Mouse (Mus musculus): ENCODE measurements at regions not wholly inside any gene's neighbourhood (a gene's known extent, or its start where the extent isn't known, plus 50 kb on each side); places are given as distances from the start of the nearest gene placed in this dataset.

DNA sequence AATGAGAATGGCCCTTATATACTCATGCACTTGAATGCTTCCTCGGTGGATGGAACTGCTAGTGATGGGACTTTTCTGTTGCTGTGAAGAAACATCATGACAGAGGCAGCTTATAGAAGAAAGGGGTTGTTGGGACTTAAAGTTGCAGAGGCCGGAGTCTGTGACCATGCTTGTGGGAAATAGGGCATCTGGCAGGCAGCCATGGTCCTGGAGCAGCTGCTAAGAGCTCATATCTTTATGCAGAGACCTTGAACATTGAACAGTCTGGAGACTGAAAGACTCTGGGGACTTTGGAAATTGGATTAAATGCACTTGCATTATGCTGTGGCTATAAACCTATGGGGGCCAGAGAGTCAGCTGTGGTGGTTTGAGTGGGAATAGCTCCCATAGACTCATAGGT is 138.1 kb upstream of the Lef1 start:
- no peaks in the 10 kb centered on the region for H3K27me3 ChIP-seq
- WGBS: 54% methylated on average over 2 of the region's 2 CpGs
- no peak overlapping the region for H3K4me3 ChIP-seq
- no peaks in the 10 kb centered on the region for H3K4me1 ChIP-seq (replicated peaks)
- no peaks in the 10 kb centered on the region for H3K9me3 ChIP-seq
- no peak overlapping the region for H3K27ac ChIP-seq
- no peaks in the 10 kb centered on the region for H3K36me3 ChIP-seq
- no peak for ATAC-seq (ENCODE audit: low FRiP score)
- H3K4me2 ChIP-seq: no peak overlapping the region
- H3K9ac ChIP-seq: no peak overlapping the region

DNA sequence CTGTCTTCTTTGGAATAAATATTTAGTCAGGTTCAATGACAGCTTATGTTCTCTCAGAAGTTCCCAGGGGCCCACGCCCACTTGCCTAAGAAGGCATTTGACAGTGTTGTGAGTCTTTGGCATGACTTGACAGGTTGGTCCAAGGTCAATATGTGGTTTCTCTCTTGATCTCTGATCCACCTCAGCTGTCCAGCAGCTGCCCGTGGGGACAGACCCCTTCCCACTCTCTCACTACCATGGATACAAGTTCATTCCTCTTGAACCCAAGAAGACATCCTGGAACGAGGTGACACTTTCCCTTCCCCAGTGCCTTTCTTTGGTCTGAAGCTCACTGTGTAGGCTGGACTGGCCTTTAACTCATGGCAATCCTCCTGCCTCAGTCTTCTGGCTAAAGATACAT is 145.0 kb upstream of the Lef1 start:
- peaks cover 27% of the 10 kb centered on the region for H3K4me1 ChIP-seq (replicated peaks)
- H3K9ac ChIP-seq: no peak overlapping the region
- 89% methylated on average over 3 of the region's 3 CpGs for WGBS
- no peaks in the 10 kb centered on the region for H3K27me3 ChIP-seq
- H3K27ac ChIP-seq: no peak overlapping the region
- H3K4me2 ChIP-seq: no peak overlapping the region
- no peak for ATAC-seq (ENCODE audit: low FRiP score)
- H3K4me3 ChIP-seq: no peak overlapping the region
- no peaks in the 10 kb centered on the region for H3K9me3 ChIP-seq
- H3K36me3 ChIP-seq: no peaks in the 10 kb centered on the region

DNA sequence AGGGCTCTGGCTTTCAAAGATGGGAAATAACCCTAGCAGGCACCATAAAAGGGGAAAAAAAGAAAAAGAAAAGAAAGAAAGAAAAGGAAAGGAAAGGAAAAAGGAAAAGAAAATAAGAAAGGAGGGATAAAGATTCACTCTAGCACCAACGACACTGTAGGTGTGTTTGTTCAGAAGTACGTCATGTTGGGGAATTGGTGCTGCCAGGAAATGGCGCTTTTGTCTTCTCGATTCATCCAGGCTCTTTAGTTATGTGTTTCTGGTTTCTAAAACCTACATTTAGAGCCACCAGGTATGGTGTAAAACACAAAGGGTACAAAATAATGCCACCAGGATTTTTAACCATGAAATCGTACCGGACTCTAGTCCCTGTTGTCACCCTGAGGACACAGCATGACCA is 146.2 kb upstream of the Lef1 start:
- no peaks in the 10 kb centered on the region for H3K9me3 ChIP-seq
- no peaks in the 10 kb centered on the region for H3K36me3 ChIP-seq
- H3K27ac ChIP-seq: peak overlapping the region; percentile 72
- ATAC-seq (ENCODE audit: low FRiP score): no peak
- 82% methylated on average over 6 of the region's 6 CpGs for WGBS
- H3K4me3 ChIP-seq: no peak overlapping the region
- H3K4me1 ChIP-seq (replicated peaks): peaks cover 27% of the 10 kb centered on the region
- H3K27me3 ChIP-seq: no peaks in the 10 kb centered on the region
- peak overlapping the region; percentile 49 for H3K4me2 ChIP-seq
- no peak overlapping the region; the same call in 1 of the 2 replicates for H3K9ac ChIP-seq

DNA sequence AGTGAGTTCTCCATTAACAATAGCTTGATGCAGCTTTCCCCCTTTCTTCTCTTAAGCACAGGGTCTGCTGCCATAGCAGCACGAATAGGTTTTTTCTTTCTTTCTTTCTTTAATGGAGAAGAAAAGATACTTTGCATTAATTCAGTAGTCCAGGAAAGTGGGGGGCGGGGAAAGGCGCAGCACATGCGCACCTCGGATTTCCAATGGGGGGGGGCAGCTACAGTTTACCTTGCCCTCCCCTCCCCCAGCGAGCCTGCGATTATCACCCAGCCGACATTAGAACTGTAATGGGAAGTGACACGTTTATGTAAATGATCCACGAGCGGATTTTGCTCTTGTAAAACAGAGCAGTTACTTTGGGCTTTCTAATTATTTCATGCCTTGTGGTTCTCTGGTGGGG is 146.6 kb upstream of the Lef1 start:
- peak; percentile 65; the same call in 1 of the 2 replicates for ATAC-seq (ENCODE audit: low FRiP score)
- no peaks in the 10 kb centered on the region for H3K36me3 ChIP-seq
- WGBS: 19% methylated on average over 11 of the region's 11 CpGs

DNA sequence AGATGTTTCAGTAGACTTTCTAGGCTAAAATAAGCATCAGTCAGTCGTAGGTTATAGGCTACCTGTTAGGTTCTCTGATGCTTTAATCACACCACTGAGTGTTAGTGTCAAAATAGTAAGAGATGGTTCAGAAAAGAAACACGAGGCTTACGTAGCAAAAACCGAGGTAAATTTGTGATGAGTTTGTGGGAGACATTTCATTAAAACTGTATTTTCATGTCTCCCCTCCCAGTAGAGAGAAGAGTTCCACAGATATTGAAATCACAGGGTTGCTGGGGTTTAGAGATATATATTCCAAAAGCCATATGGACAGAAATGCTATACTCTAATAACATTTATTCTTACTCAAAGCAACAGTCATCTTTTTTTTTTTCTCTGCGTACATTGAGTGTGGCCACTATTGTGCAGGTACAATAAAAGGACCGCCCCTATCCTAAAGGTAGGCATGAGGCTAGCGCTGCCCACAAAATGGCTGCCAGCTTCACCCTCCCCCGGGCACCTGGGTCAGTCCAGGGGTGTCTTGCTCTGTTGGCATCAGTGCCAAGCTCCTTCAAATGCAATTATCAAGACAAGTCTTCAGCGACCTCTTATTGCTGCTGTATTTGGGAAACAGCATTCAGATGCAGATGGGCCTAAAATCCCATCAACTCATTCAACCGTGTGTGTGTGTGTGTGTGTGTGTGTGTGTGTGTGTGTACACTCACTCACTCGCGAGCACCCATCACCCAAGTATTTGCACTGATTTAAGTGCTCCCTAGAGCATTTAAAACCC is 147.4 kb upstream of the Lef1 start:
- Histone ChIP-seq H3K36me3 (no peaks in the 10 kb centered on the region), H3K4me2 (peak overlapping the region; percentile 49), H3K4me1 (replicated peaks) (peaks cover 27% of the 10 kb centered on the region), H3K27me3 (no peaks in the 10 kb centered on the region), H3K27ac (peak overlapping the region; percentile 72), H3K9me3 (no peaks in the 10 kb centered on the region), H3K4me3 (peak overlapping the region; percentile 23; the same call in 1 of the 2 replicates), H3K9ac (no peak overlapping the region; the same call in 1 of the 2 replicates)
- ATAC-seq (ENCODE audit: low FRiP score): peak; percentile 57
- WGBS: 51% methylated on average over 12 of the region's 12 CpGs

More for the DNA sequence above, 146.6 kb upstream of the Lef1 start:
- Histone ChIP-seq H3K4me3 (peak overlapping the region; percentile 23), H3K27me3 (no peaks in the 10 kb centered on the region), H3K9ac (no peak overlapping the region; the same call in 1 of the 2 replicates), H3K4me2 (peak overlapping the region; percentile 49), H3K9me3 (no peaks in the 10 kb centered on the region), H3K27ac (peak overlapping the region; percentile 72), H3K4me1 (replicated peaks) (peaks cover 27% of the 10 kb centered on the region)

DNA sequence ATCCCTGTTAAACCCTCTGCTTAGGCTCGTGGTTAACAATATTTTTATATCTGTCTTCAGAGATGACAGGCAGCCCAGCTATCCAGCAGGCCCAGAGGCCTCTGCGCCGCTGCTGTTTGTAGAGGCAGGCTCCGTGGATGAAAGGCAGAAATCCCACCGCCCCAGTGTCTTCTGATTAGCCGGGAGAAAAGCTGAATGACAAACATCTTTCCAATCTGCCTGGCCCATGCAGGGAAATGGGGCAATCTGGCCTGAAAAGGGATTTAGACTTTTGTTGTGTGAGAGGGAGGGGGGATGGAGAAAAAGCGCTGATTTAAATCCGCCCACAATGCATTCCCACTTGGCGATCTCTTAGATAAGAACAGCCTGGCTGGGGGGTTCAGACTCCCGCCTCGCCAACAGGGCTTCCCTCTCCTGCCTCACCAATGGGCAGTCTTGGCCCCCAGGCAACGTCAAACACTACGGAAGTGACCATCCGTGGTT is 148.1 kb upstream of the Lef1 start:
- H3K4me3 ChIP-seq: no peak overlapping the region
- peak overlapping the region; percentile 61 for H3K27ac ChIP-seq
- H3K4me1 ChIP-seq (replicated peaks): peaks cover 27% of the 10 kb centered on the region
- peak overlapping the region; percentile 28 for H3K4me2 ChIP-seq
- no peaks in the 10 kb centered on the region for H3K27me3 ChIP-seq
- H3K9me3 ChIP-seq: no peaks in the 10 kb centered on the region
- no peaks in the 10 kb centered on the region for H3K36me3 ChIP-seq
- 13% methylated on average over 14 of the region's 14 CpGs for WGBS
- peak; percentile 19; the same call in 1 of the 2 replicates for ATAC-seq (ENCODE audit: low FRiP score)
- peak overlapping the region; percentile 21 for H3K9ac ChIP-seq

DNA sequence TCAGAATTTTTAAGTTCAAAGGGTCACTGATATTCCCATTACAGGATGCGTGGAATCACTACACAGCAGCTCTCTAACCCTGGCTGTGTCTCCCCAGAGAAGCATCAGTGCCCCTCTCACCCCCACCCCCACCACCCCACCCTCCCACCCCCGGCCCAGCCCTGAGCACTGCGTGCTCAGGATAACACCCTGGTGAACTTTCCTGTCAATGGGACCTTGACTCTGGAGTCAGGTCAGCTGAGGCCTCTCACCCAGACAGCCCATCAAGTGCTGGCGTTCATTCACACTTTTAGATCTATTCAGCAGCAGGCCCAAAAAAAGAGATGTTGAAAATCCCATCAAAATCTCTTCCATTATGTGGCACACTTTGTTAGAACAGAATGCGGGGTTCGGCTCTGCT is 148.6 kb upstream of the Lef1 start:
- H3K4me2 ChIP-seq: no peak overlapping the region
- H3K36me3 ChIP-seq: no peaks in the 10 kb centered on the region
- peak overlapping the region; percentile 61; the same call in 1 of the 2 replicates for H3K27ac ChIP-seq
- no peaks in the 10 kb centered on the region for H3K9me3 ChIP-seq
- no peak overlapping the region for H3K4me3 ChIP-seq
- H3K4me1 ChIP-seq (replicated peaks): peaks cover 27% of the 10 kb centered on the region
- peak; percentile 33 for ATAC-seq (ENCODE audit: low FRiP score)
- WGBS: 34% methylated on average over 6 of the region's 6 CpGs
- no peak overlapping the region for H3K9ac ChIP-seq
- no peaks in the 10 kb centered on the region for H3K27me3 ChIP-seq

DNA sequence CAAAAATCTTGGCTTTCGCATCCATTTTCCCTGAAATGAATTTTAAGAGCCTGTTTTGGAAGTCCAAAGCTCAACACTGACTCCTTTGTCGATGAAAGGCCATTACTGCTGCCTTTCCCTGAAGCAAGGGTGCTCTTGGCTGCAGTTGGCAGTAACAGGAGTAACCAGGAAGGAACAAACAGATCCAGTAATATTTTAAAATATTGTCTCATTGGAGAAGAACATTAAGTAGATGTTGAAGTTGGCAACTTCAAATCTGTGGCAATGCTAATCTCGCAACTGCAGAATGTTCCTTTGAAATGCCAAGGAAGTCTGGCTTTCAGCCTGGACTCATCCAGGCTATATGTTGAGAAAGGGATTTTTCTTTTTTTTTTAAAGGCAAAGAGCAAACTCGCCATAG is 154.3 kb upstream of the Lef1 start:
- H3K4me1 ChIP-seq (replicated peaks): no peaks in the 10 kb centered on the region
- no peaks in the 10 kb centered on the region for H3K36me3 ChIP-seq
- H3K4me3 ChIP-seq: no peak overlapping the region
- H3K4me2 ChIP-seq: no peak overlapping the region
- no peak overlapping the region for H3K27ac ChIP-seq
- ATAC-seq (ENCODE audit: low FRiP score): no peak
- H3K27me3 ChIP-seq: no peaks in the 10 kb centered on the region
- no peak overlapping the region for H3K9ac ChIP-seq
- H3K9me3 ChIP-seq: no peaks in the 10 kb centered on the region
- WGBS: 85% methylated on average over 4 of the region's 4 CpGs

DNA sequence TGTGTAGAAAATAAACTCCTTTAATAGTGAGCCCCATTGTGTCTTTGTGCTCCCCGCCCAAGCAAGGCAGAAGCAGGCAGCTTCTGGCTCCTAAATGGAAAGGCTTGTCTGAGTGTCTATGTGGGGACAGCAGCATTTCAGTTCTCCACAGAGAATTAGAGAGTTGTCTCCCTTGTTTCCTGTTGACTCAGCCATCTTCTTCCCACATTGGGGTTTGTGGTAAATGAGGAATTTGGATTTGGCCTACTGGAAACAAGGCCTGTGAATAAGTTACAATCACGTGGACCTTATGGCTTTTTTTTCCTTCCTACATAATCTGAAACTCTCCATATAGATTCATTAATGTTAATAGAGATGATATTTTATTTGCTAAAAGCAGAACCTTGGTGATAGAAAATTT is 158.9 kb upstream of the Lef1 start:
- no peak for ATAC-seq (ENCODE audit: low FRiP score)
- Histone ChIP-seq H3K9ac (no peak overlapping the region), H3K4me1 (replicated peaks) (peaks cover 7% of the 10 kb centered on the region), H3K4me3 (no peak overlapping the region), H3K9me3 (no peaks in the 10 kb centered on the region), H3K4me2 (no peak overlapping the region), H3K27ac (no peak overlapping the region), H3K36me3 (no peaks in the 10 kb centered on the region), H3K27me3 (no peaks in the 10 kb centered on the region)
- WGBS: 73% methylated on average over 2 of the region's 2 CpGs

DNA sequence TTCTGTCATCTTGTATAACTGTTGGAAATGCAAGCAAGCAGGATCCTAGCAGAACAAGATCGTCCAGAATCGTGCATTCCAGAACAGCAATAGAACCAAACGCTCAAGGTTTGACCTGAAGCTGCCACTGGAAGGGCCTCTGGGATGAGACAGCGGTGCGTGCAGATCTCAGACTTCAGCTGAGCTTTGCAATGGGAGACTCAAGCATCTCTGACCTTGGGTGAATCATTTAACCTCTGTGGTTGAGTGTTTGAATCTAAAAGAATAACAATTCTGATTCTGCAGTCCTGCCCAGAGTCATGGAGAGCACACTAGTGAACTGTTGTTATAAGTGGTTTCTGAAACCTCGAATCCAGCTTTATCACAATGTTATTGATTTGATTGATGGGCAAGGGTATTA is 159.4 kb upstream of the Lef1 start:
- Histone ChIP-seq H3K27me3 (no peaks in the 10 kb centered on the region), H3K36me3 (no peaks in the 10 kb centered on the region), H3K4me2 (no peak overlapping the region), H3K4me3 (no peak overlapping the region), H3K27ac (no peak overlapping the region), H3K4me1 (replicated peaks) (peaks cover 12% of the 10 kb centered on the region), H3K9ac (no peak overlapping the region), H3K9me3 (no peaks in the 10 kb centered on the region)
- WGBS: 82% methylated on average over 6 of the region's 6 CpGs
- ATAC-seq (ENCODE audit: low FRiP score): no peak

DNA sequence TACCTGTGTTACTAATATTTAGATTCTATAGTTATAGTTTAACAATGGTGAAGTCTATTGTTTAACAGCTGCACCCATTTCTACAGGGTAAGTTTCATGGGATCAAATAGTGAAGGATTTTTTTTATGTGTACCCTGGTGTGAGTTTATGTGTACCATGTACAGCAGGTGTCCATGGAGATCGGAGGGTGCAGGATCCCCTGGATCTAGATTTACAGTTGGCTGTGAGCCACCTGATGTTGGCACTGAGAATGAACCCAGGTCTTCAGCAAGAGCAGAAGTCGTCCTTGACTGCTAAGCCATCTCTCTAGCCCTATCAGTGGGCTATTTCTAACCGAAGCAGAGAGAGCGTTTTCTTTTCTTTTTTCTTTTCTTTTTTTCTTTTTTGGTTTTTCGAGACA is 162.4 kb upstream of the Lef1 start:
- Histone ChIP-seq H3K27me3 (no peaks in the 10 kb centered on the region), H3K36me3 (no peaks in the 10 kb centered on the region), H3K9ac (no peak overlapping the region), H3K27ac (no peak overlapping the region), H3K4me1 (replicated peaks) (peaks cover 19% of the 10 kb centered on the region), H3K4me3 (no peak overlapping the region), H3K9me3 (no peaks in the 10 kb centered on the region), H3K4me2 (no peak overlapping the region)
- ATAC-seq (ENCODE audit: low FRiP score): no peak
- 90% methylated on average over 5 of the region's 5 CpGs for WGBS

DNA sequence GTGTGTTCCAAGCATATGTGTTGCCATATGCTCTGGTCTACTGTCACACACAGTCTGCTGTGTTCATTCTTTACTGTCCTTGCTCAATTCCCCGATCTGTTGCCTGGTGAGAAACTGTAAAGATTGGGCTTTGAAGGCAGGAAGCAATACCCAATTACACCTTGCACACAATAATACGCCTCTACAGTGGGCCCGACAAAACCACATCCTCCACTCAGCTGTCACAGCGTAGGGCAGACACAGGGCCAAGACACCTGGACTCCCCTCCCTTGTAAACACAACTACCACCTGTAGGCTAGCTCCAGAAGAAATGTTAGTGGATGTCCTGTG is 163.0 kb upstream of the Lef1 start:
- no peak overlapping the region for H3K4me3 ChIP-seq
- H3K9ac ChIP-seq: no peak overlapping the region
- H3K4me1 ChIP-seq (replicated peaks): peaks cover 19% of the 10 kb centered on the region
- H3K27me3 ChIP-seq: no peaks in the 10 kb centered on the region
- H3K9me3 ChIP-seq: no peaks in the 10 kb centered on the region
- H3K4me2 ChIP-seq: no peak overlapping the region
- 85% methylated on average over 4 of the region's 4 CpGs for WGBS
- H3K36me3 ChIP-seq: no peaks in the 10 kb centered on the region
- no peak overlapping the region for H3K27ac ChIP-seq
- no peak for ATAC-seq (ENCODE audit: low FRiP score)
